Mouse (Mus musculus) hindbrain, embryonic 12.5 days (tissue): ENCODE data around the gene Aqp8. TPM values are rescaled to one million over a fixed set of nuclear protein-coding genes. Genes with fewer than 3 reads are reported as not detected.

Source experiments
- ATAC-seq: fragments of 200-750 bp; cut with Nextera tagmentation; 2 replicates; pipeline ENCODE4 v1.8.0; 2017; ENCODE audit warnings: moderate TSS enrichment; ENCODE audit not compliant: low FRiP score
- H3K27ac ChIP-seq: fragments of 300-500 bp; sonication (generic); 2 replicates; pipeline ENCODE4 v1.5.1; 2016; ENCODE audit warnings: mild to moderate bottlenecking
- H3K27me3 ChIP-seq: fragments of 300-500 bp; sonication (generic); 2 replicates; pipeline ENCODE4 v1.6.1; 2016; ENCODE audit warnings: mild to moderate bottlenecking
- H3K36me3 ChIP-seq: fragments of 300-500 bp; sonication (generic); 2 replicates; pipeline ENCODE4 v1.6.1; 2016; ENCODE audit warnings: mild to moderate bottlenecking
- H3K4me1 ChIP-seq: fragments of 300-500 bp; sonication (generic); 2 replicates; pipeline ENCODE4 v1.6.1; 2016
- H3K4me2 ChIP-seq: fragments of 300-500 bp; sonication (generic); replicated peaks from 2 replicates; pipeline ENCODE4 v1.6.1; 2016; ENCODE audit warnings: mild to moderate bottlenecking
- H3K4me3 ChIP-seq: fragments of 300-500 bp; sonication (generic); 2 replicates; pipeline ENCODE4 v1.5.1; 2016; ENCODE audit warnings: mild to moderate bottlenecking
- H3K9ac ChIP-seq: fragments of 300-500 bp; sonication (generic); 2 replicates; pipeline ENCODE4 v1.6.1; 2016; ENCODE audit warnings: mild to moderate bottlenecking, moderate library complexity
- H3K9me3 ChIP-seq: fragments of 300-500 bp; sonication (generic); replicated peaks from 2 replicates; pipeline ENCODE4 v1.6.1; 2016; ENCODE audit warnings: mild to moderate bottlenecking
- WGBS: fragments of 180-500 bp; shearing (Covaris S2); methylation state at CpG from one replicate; pipeline ENCODE4 v1.1.7; 2016; 5-methylcytosine and 5-hydroxymethylcytosine counted together
- polyA plus RNA-seq: library from polyadenylated mRNA; unstranded; fragments of >200 nt; fragmentation: Nextera tagmentation; extraction: Ambion mirVana; gene quantifications from 2 replicates; pipeline ENCODE4 v1.2.1, GENCODE M21; 2016

Gene Aqp8
- 0.34 and 0.53 TPM in 2 replicates for polyA plus RNA-seq

GRCm38 (mm10) chr7:123462070-123462501 is at the start of gene Aqp8:
Gene Aqp8, plus strand, starts transcription at chr7:123462291.
- Histone ChIP-seq H3K9me3 (no peaks in the 10 kb centered on the region), H3K27me3 (no peaks in the 10 kb centered on the region), H3K36me3 (no peaks in the 10 kb centered on the region), H3K4me3 (no peak within 1 kb of the TSS), H3K27ac (no peak within 1 kb of the TSS), H3K4me1 (no peaks in the 10 kb centered on the region), H3K9ac (no peak within 1 kb of the TSS), H3K4me2 (no peak within 1 kb of the TSS)
- no peak for ATAC-seq
- 80% methylated on average over 9 of the region's 9 CpGs for WGBS

DNA sequence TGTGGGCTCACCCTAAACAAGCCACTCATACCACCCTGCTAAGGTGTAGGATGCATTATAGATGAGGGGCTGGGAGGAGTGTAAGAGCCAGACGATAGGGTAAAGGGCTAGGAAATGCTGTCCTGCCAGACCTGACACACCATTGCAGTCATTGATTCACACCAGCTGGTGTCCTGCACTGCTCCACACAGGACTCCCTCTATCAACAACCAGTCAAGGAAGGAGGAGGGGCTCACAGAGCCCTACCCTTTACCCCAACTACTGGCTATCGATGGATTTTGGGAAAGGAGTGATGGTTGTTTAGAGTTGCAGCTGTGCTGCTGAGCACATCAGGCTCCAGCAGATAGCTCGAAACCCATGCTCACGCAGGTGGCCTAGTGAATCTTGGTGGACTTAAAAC is 45.3 kb upstream of the Aqp8 start:
- H3K4me2 ChIP-seq = no peak overlapping the region
- no peaks in the 10 kb centered on the region for H3K27me3 ChIP-seq
- no peak overlapping the region for H3K4me3 ChIP-seq
- no peaks in the 10 kb centered on the region for H3K9me3 ChIP-seq
- no peak for ATAC-seq
- H3K36me3 ChIP-seq = peaks cover 42% of the 10 kb centered on the region
- 87% methylated on average over 4 of the region's 4 CpGs for WGBS
- H3K9ac ChIP-seq = no peak overlapping the region
- H3K4me1 ChIP-seq = no peaks in the 10 kb centered on the region
- H3K27ac ChIP-seq = no peak overlapping the region

GRCm38 (mm10) chr7:123417661-123418060 is 44.4 kb upstream of the Aqp8 start:
- H3K36me3 ChIP-seq = peaks cover 44% of the 10 kb centered on the region

GRCm38 (mm10) chr7:123419984-123420383 is 42.1 kb upstream of the Aqp8 start:
- Histone ChIP-seq H3K27ac (no peak overlapping the region), H3K4me1 (no peaks in the 10 kb centered on the region), H3K36me3 (peaks cover 51% of the 10 kb centered on the region), H3K27me3 (no peaks in the 10 kb centered on the region), H3K9me3 (no peaks in the 10 kb centered on the region), H3K4me3 (no peak overlapping the region), H3K4me2 (no peak overlapping the region), H3K9ac (no peak overlapping the region)
- WGBS = 95% methylated on average over 4 of the region's 4 CpGs
- ATAC-seq = no peak

More at GRCm38 (mm10) chr7:123417661-123418060, 44.4 kb upstream of the Aqp8 start:
- H3K9ac ChIP-seq = no peak overlapping the region
- H3K27ac ChIP-seq = no peak overlapping the region
- ATAC-seq = no peak
- 90% methylated on average over 3 of the region's 3 CpGs for WGBS
- H3K9me3 ChIP-seq = no peaks in the 10 kb centered on the region
- H3K27me3 ChIP-seq = no peaks in the 10 kb centered on the region
- no peak overlapping the region for H3K4me2 ChIP-seq
- H3K4me3 ChIP-seq = no peak overlapping the region
- H3K4me1 ChIP-seq = no peaks in the 10 kb centered on the region

DNA sequence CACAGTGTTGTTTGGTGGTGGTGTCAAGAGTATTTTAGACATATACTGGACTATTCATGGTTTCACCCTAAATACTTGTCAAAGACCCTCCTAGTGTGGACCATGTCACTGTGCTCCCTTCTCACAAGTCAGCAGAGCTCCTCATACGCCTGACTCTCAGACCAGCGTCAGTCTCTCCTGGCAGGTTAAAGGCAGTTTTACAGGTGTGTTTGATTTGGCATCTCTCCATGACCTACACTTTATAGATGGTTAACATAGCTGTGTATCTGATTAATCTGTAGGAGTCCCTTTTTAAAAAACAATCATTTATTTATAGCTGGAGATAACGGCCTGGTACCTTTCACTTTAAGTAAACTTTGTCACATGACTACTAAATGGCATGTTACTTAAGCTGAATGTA is 40.1 kb upstream of the Aqp8 start:
- no peaks in the 10 kb centered on the region for H3K27me3 ChIP-seq
- 96% methylated on average over 3 of the region's 3 CpGs for WGBS
- H3K27ac ChIP-seq = no peak overlapping the region
- H3K36me3 ChIP-seq = peaks cover 54% of the 10 kb centered on the region
- no peaks in the 10 kb centered on the region for H3K9me3 ChIP-seq
- H3K4me1 ChIP-seq = no peaks in the 10 kb centered on the region
- no peak overlapping the region for H3K4me3 ChIP-seq
- H3K4me2 ChIP-seq = no peak overlapping the region
- ATAC-seq = no peak
- no peak overlapping the region for H3K9ac ChIP-seq

DNA sequence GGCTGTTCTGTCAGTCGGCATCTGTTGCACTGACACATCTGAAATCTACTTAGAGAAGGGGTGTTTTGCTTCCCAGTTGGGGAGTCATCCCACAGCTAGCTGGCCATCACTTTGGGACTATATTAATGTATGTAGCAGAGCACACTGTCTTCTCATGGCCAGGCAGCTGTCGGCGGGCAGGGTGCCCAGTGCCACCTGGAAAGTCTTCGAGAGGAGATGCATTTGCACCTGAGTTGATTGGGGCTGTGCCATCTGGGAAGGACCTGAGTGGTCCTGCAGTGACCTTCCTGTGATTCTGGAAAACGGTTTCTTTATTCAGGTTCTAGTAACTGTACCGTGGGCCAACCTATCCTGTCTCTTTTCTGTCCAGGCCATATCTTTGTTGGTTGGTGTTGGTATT is 37.8 kb upstream of the Aqp8 start:
- WGBS = 95% methylated on average over 6 of the region's 6 CpGs
- H3K4me3 ChIP-seq = no peak overlapping the region
- H3K27ac ChIP-seq = no peak overlapping the region
- H3K9ac ChIP-seq = no peak overlapping the region
- H3K4me2 ChIP-seq = no peak overlapping the region
- H3K9me3 ChIP-seq = no peaks in the 10 kb centered on the region
- H3K36me3 ChIP-seq = peaks cover 54% of the 10 kb centered on the region
- H3K4me1 ChIP-seq = no peaks in the 10 kb centered on the region
- no peak for ATAC-seq
- H3K27me3 ChIP-seq = no peaks in the 10 kb centered on the region

GRCm38 (mm10) chr7:123425134-123425757 is 36.8 kb upstream of the Aqp8 start:
- no peak overlapping the region for H3K4me2 ChIP-seq
- no peaks in the 10 kb centered on the region for H3K9me3 ChIP-seq
- no peak for ATAC-seq
- H3K27me3 ChIP-seq = no peaks in the 10 kb centered on the region
- H3K36me3 ChIP-seq = peaks cover 47% of the 10 kb centered on the region
- WGBS = 90% methylated on average over 6 of the region's 6 CpGs
- H3K4me3 ChIP-seq = no peak overlapping the region
- no peaks in the 10 kb centered on the region for H3K4me1 ChIP-seq
- H3K9ac ChIP-seq = no peak overlapping the region
- no peak overlapping the region for H3K27ac ChIP-seq

GRCm38 (mm10) chr7:123429624-123430410 is 32.3 kb upstream of the Aqp8 start:
- ATAC-seq = no peak

DNA sequence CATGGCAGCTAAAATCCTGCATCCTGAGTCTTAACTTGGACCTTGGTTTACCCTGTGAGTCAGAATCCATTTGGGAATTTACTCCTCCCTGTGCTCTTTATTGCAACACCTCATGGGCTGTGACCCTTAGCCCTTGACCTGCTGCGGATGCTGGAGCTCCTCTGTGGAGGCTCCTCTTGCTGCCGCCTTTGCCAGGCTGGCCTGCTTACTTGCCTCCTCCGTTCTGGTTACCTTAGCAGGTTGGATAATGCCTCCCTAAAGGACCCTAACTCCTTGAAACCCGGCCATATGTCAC is 31.7 kb upstream of the Aqp8 start:
- Histone ChIP-seq H3K9me3 (no peaks in the 10 kb centered on the region; the same call in 1 of the 2 replicates), H3K27ac (no peak overlapping the region), H3K36me3 (peaks cover 30% of the 10 kb centered on the region), H3K27me3 (no peaks in the 10 kb centered on the region), H3K4me3 (no peak overlapping the region), H3K4me2 (no peak overlapping the region), H3K4me1 (no peaks in the 10 kb centered on the region; the same call in 1 of the 2 replicates), H3K9ac (no peak overlapping the region)
- no peak for ATAC-seq
- WGBS = 82% methylated on average over 4 of the region's 4 CpGs

More at GRCm38 (mm10) chr7:123429624-123430410, 32.3 kb upstream of the Aqp8 start:
- H3K9me3 ChIP-seq = no peaks in the 10 kb centered on the region; the same call in 1 of the 2 replicates
- H3K9ac ChIP-seq = no peak overlapping the region
- no peaks in the 10 kb centered on the region for H3K27me3 ChIP-seq
- H3K4me2 ChIP-seq = no peak overlapping the region
- H3K4me3 ChIP-seq = no peak overlapping the region
- no peaks in the 10 kb centered on the region; the same call in 1 of the 2 replicates for H3K4me1 ChIP-seq
- H3K36me3 ChIP-seq = peaks cover 34% of the 10 kb centered on the region
- no peak overlapping the region for H3K27ac ChIP-seq
- 88% methylated on average over 8 of the region's 8 CpGs for WGBS

DNA sequence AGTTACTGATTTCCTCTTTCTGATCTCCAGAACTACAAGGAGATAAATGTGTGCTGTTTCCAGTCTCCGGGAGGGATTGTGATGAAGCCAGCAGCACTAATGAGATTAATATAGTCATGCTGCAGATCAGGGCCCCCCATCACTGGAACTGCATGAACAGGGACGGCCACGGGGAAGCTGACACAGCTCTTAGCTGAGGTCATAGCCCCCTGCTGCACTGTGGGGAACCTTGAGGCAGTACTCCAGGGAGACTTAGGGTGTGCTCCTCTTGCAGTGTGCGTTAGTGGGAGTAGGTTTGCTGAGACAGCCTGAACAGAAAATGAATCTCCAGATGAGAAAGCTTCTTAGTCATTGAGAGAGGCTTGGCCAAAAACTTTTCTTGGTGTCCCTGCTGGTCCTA is 30.9 kb upstream of the Aqp8 start:
- H3K9me3 ChIP-seq = no peaks in the 10 kb centered on the region; the same call in 1 of the 2 replicates
- no peaks in the 10 kb centered on the region for H3K27me3 ChIP-seq
- no peak overlapping the region for H3K27ac ChIP-seq
- H3K4me3 ChIP-seq = no peak overlapping the region
- no peaks in the 10 kb centered on the region; the same call in 1 of the 2 replicates for H3K4me1 ChIP-seq
- H3K4me2 ChIP-seq = no peak overlapping the region
- H3K9ac ChIP-seq = no peak overlapping the region
- WGBS = 76% methylated on average over 4 of the region's 4 CpGs
- peaks cover 29% of the 10 kb centered on the region for H3K36me3 ChIP-seq
- no peak for ATAC-seq

DNA sequence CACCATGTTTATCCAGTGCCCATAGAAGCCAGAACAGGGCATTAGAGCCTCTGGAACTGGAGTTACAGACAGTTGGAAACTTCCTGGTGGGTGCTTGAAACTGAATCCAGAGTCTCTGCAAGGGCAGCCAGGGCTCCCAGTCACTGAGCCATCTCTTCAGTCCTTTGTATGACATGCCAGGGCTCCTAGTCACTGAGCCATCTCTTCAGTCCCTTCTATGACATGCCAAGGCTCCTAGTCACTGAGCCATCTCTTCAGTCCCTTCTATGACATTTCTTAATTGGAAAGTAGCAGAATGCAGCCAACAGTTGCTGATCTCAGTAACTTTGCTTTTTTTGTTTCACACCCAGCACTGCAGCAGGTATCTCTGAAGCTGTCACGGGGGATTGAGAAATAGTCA is 20.0 kb upstream of the Aqp8 start:
- no peak overlapping the region for H3K4me2 ChIP-seq
- no peak for ATAC-seq
- 80% methylated on average over 1 of the region's 1 CpGs for WGBS
- no peaks in the 10 kb centered on the region for H3K9me3 ChIP-seq
- H3K9ac ChIP-seq = no peak overlapping the region
- H3K4me3 ChIP-seq = no peak overlapping the region
- H3K27me3 ChIP-seq = no peaks in the 10 kb centered on the region
- no peaks in the 10 kb centered on the region for H3K4me1 ChIP-seq
- H3K27ac ChIP-seq = no peak overlapping the region
- H3K36me3 ChIP-seq = no peaks in the 10 kb centered on the region

DNA sequence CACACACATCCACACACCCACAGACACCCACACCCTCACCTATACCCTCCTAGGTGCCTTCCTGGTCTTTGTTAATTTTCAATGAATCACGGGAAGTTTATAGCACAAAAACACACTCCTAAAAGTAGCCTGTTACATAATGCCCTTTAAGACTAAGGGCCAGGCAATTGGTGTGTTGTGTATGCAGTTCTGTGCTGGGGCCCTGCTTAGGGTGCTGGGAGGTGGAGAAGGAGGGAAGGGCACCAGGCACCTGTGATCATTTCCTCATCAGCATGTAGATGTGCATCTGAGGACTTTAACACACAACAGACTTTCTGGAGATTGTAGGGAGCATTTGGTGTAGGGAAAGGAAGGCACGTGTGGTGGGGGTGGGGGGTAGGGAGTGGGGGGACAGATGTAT is 13.3 kb upstream of the Aqp8 start:
- no peak for ATAC-seq
- Histone ChIP-seq H3K27me3 (no peaks in the 10 kb centered on the region), H3K4me3 (no peak overlapping the region), H3K4me1 (no peaks in the 10 kb centered on the region), H3K4me2 (no peak overlapping the region), H3K36me3 (no peaks in the 10 kb centered on the region), H3K9me3 (no peaks in the 10 kb centered on the region), H3K9ac (no peak overlapping the region), H3K27ac (no peak overlapping the region)
- 93% methylated on average over 2 of the region's 2 CpGs for WGBS

GRCm38 (mm10) chr7:123449676-123450075 is 12.4 kb upstream of the Aqp8 start:
- Histone ChIP-seq H3K4me1 (no peaks in the 10 kb centered on the region), H3K9ac (no peak overlapping the region), H3K27ac (no peak overlapping the region), H3K4me3 (no peak overlapping the region), H3K4me2 (no peak overlapping the region), H3K9me3 (no peaks in the 10 kb centered on the region), H3K27me3 (no peaks in the 10 kb centered on the region), H3K36me3 (no peaks in the 10 kb centered on the region)
- ATAC-seq = no peak
- 63% methylated on average over 10 of the region's 10 CpGs for WGBS
